Mouse (Mus musculus) c-Kit-positive CD71-negative TER-119-negative erythroid progenitor cells, embryonic 14.5 days (primary cell): ENCODE measurements around the gene R3hdm1.

Source experiments
- DNase-seq: peaks from one replicate; pipeline ENCODE4 v3.0.0-alpha.2; 2013; ENCODE audit warnings: low read depth

The R3hdm1 gene

DNA sequence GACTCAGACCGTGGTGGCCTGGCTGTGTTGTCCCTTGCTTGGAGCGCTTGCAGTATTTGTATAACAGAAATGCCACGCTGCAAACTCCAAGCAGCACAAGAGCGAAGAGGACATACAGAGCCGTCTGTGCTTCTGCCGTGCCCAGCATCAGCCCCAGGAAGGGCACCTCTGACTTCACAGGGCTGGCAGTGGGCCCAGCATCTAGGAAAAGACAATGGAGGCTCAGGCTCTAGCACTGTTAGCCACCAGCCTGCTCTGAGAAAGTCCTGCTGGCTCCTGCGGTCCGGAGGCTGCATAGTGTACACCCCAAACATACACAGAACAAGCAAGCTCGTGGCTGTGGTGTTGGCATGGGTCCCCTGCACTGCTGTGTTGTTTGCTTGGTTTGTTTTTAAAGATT, 182.0 kb downstream of the R3hdm1 start:
- DNase-seq = no peak
